Mouse (Mus musculus) ES-E14 (cell line): ENCODE data around the gene Bnc2.

Source experiments
- HCFC1 ChIP-seq: IDR thresholded peaks from 2 replicates; pipeline ENCODE4 v1.6.1; 2012; ENCODE audit warnings: low read length, inconsistent platforms, borderline replicate concordance; ENCODE audit not compliant: insufficient read depth
- ZC3H11A ChIP-seq: IDR thresholded peaks from 2 replicates; pipeline ENCODE4 v1.6.1; 2012; ENCODE audit warnings: low read depth, mild to moderate bottlenecking, inconsistent platforms, low read length, borderline replicate concordance
- ZNF384 ChIP-seq: IDR thresholded peaks from 2 replicates; pipeline ENCODE4 v1.6.1; 2012; ENCODE audit warnings: low read depth, low read length, inconsistent platforms

- TF ChIP-seq ZNF384: no peak
- no peak for TF ChIP-seq ZC3H11A
- no peak for TF ChIP-seq HCFC1
These were observed 220.6 kb downstream of the Bnc2 start for GRCm38 (mm10) chr4:84454493-84454892.
